Mouse (Mus musculus): ENCODE data around the gene Dagla. TPM values are rescaled to one million over a fixed set of nuclear protein-coding genes. Genes with fewer than 3 reads are reported as not detected.

Gene Dagla
- total RNA-seq, 2 experiments from 2014 or later, result 3.8 to 4.1 TPM

DNA sequence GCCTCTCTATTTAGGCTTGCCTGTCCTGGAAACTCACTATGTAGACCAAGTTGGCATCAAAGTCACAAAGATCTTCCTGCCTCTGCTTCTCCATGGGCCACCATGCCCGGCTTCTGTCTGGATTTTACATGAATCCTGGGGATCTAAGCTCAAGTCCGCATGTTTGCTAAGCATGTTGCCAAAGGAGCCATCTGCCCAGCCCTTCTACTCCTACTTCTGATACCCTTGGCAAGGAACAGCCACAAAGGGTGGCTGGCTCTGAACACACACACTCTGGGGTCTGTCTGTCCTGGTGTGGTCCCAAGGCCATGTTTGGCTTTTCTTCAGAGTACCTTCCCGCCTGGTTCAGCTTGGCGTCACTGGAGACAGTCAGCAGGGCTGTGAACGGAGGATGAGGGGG, 2.7 kb upstream of the Dagla start:
- DNase-seq, result no peak

DNA sequence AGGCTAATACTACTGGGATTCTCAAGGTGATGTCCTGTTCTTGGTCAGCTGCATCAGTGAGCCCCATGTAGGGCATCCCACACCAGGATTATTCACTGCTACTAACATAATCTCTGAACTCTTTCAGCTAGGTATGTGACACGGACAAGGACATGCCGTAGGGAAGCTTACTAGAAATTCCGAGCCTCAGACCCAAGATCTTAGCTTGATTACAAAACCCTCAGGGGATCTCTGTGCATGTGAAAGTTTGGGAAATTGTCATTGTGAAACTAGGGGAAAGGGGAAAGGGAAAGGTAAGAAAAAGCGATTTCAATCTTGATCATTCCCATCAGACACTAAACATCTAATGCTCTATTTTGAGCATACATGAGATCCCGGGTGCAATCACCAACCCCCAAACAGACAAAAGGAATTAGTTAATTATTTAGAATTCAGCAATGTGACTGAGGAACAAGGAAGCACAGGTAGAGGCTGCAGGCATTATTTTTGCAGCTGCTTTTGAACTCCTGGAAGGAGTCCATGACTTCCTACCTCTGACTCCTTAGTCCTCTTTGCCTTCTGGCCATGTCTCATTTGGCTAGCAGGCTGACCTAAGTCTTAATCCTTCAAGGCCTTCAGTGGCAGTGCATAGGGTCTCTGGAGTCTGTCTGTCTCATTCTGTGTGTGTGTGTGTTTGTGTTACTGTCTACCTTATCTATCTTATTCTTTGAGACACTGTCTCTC, 2.0 kb upstream of the Dagla start:
- no peak for DNase-seq

DNA sequence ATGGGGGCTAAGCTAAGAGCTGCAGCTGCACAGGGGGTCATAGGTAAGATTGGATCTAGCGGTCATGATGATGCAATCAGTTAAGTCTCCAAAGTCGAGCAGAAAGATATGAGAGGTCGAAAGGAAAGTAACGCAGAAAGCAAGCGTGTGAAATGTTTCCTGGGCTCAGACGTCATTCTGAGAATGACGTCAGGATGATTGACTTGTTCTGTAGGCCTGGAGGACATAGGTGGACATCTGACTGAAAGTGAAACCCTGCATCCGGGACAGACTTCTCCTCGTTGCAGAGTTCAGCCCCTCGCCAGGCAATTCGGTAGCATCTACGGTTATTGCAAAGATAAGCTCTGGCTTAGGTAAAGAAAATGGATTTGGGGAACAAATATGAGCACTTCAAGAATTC, 963 bp upstream of the Dagla start:
- DNase-seq, result no peak

DNA sequence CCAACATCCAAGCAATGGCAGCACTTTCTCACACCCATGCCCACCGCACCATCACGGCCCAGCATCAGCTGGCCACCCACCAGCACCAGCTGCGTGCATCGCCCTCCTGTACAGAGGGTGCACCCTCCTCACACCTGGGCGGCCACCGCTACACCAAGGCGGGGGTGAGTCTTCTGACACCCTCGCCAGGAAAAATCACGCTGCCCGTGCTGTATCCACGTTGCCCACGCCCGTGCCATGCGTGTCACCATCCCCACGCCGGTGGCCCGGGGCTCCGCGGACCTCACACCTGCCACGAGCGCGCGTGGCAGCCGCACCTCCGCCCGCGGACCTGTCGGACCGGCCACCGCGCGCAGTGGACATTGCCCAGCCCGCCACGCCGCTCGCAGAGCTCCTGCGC, 282 bp downstream of the Dagla start:
- no peak for DNase-seq

DNA sequence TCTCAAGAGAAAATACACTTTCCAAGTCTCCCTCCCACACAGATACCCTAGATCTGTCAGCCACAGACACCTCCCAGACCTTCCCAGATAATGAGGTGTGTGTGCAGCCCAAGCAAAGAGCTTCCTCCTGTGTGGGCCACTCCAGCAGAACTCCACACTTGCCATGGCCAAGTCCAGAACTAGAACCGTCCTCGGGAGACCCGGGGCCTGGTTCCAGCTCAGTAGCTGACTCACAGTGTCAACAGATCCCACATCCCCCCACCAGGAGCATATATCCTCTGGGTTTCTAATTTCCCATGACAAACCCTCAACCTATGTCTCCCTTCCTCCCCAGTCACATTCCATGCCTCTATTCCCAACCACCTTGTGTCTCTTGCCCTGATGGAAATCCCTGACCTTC, 1.8 kb downstream of the Dagla start:
- no peak for DNase-seq

DNA sequence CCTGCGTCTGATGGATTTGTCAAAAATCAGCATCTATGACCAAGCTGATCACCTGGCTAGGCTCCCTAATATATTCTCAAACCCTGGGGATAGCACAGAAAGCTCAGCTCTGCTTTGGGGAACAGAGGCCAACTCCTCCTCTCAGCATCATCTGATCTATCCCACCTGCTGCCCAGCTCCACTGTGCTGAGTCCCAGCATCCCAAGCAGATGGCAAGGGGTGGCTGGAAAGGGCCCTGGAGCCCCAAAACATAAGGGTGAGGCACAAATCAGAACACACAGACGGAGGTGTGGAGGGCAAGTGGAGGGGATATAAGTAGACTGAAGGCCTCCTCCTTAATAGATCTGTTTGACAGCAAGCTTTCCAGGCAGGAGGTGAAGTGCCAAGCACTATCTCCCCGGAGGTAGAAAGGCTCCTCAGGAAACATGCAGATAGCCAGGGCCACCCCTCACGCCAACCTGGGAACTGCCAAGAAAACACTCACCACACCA, 2.8 kb downstream of the Dagla start:
- DNase-seq, result no peak

DNA sequence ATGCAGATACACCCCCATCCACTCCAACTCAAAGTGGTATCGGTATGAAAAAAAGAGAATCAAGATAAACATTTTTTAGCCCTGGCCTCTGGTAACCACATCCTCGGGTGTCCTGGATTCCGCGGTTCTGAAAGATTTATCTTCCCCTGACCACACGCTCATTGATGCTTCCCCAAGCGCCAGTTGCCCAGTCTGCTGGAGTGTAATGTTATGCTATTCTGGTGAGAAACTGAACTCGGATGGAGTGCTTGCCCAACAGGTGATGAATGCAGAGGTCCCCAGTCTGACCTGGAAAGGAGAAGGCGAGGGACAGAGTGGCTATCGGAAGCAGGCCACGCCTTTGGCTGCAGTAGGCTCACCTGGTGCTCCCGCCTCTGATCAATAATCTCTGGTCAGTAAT, 3.4 kb downstream of the Dagla start:
- no peak for DNase-seq

DNA sequence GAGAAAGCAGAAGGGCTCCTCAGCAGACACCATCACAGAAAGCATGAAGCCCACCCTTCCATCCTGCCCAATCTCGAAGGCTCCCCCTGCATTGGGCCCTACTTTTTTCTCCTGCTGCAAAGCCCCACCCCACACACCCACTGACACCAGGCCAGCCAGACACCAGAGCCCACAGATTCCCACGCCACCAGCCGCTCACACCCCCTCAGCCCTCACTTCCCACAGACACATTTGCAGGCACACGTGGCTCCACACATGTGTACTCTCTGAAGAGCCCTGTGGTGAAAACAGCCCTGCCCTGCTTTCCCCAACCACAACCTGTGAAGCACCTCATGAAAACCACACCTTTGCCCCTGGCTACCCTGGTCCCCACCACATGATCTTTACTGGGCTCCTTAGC, 3.9 kb downstream of the Dagla start:
- no peak for DNase-seq

DNA sequence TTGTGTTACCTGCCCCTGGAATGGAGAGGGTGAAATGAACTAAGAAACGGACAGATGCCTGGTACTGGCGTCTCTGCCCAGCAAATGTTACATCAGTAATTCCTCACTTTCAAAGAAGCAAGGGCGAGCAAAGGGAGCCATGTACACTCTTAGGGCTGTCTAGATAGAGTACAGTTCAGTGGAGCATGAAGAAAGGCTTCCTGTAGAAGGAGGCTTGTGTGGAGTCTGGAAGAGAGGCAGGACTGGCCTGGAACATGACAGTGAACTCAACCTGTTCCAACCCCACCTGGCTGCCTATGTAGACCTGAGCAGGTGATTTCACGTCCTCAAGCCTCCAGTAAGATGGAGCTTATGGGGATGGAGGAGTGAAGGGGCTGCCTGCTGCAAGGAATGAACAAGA, 6.4 kb downstream of the Dagla start:
- no peak for DNase-seq

DNA sequence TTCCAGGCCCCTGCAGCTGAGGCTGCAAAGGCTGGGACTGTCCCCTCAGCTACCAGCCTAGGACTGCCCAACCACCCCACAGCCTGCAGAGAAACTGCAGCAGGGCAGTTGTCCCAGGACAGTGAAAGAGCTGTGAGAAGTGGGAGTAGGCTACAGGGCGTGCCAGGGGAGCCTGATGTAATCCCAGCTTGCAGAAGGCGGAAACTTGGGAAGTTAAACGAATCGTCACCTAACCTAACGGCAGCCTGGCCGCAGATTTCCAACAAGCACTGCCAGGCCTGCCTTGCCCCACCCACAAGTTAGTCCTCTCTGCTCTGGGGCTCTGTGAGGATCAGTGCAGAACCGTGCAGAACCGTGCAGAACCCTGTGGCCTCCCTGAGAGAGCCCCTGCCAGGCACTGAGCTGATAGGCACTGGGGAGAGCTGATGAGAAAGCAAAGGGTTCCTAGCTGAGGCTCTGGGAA, 7.6 kb downstream of the Dagla start:
- peak; percentile 75 for DNase-seq

DNA sequence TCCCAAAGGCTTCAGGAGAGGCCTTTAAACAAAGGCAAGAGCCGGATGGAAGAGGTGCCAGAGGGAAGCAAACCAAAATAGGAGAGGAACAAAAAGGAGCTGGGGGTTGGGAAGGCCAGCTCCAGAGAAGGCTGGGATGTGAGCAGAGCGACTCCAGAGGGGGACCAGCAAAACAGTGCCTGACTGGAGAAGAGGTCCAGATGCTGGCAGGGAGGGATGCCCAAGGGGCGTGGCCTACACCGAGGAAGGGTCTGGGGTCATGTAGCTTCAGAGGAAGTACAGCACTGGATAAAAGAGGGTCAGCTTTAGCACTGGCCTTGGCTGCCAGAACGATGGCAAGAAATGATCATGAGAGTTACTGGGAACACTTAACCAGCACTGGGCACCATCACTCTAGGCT, 8.4 kb downstream of the Dagla start:
- DNase-seq, result peak; percentile 51

DNA sequence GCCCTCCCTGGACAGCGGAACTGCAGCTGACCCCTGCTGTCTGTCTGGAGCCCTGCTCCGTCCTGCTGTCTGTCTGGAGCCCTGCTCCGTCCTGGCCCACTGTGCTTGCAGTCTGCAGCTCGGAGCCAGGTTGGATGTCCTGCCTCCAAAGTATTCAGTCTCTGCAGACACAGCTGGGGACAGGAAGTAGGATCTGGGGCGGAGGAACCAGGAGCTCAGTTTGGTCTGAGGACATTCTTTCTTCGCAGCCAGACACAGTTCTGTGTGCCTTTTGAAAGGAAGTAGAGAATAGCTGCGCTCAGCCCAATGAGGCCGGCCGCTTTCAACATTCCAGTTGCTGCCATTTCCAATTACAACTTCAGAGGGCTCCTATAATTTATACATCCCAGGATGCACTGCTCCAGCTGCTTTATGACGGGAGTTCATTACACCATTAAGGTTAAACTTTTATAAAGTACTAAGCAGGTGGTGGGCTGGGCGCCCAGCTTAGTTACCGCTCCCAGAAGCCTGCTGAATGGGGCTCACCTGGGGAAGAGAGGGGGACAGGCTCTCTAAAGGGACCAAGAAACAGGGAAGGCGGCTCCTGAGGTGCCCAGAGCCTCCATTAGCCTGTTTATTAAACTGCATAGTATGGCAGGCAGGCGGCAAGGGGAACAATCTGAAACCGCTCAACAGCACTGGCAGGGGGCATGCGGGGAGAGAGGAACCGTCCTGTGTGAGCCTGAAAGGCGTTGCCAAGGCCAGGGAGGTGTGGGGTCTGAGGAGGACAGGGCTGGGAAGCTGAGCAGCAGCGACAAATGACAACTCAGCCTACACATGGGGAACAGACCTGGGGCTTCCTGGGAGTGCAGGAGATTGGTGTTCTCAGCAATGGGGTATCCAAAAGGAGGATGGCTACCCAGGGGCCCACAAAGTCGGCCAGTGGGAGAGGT, 9.8 kb downstream of the Dagla start:
- DNase-seq, result peak; percentile 52

DNA sequence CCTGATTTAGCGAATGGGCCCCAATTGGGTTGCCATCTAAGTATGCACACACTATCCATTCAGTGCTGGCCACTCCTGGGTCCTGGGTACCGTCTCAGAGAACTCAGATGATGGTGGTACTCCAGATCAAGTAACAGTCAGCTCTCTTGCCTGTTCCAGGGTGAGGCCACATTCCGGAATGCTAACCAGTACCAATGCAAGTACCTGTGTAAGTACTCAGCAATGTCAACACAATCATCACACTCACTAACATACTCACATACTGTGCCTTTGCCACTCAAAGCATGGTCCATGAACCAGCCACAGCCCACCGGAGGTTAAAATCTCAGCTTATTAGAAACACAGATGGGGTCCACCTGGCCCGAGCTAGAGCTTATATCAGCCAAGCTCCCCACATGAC, 10.7 kb downstream of the Dagla start:
- no peak for DNase-seq

DNA sequence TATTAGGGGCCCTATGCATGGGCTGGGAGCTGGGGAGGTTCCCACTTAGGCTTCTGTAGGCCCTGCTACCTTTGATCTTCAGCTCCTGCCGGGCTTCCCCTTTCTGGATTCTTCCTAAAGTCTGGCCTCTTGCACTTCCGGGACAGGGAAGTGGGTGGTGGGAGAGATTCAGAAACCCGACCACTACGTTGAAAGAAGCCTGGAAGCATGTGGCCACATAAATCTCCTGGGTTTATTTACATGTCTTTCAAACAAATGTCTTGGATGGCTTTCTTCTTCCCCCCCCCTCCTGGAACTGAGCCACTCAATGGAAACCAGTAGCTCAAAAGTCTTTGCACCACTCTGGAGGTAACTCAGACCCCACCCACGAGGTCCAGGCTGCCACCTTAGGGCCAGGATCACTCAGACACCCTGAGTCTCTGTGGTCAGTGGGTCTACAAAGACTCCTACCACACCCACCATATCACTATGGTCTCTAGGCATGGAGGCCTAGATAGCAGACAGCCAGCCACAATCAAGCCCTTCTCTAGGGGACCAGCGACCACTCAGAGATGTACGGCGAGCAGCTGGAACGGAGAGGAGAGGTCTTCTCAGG, 12.7 kb downstream of the Dagla start:
- DNase-seq, result no peak

DNA sequence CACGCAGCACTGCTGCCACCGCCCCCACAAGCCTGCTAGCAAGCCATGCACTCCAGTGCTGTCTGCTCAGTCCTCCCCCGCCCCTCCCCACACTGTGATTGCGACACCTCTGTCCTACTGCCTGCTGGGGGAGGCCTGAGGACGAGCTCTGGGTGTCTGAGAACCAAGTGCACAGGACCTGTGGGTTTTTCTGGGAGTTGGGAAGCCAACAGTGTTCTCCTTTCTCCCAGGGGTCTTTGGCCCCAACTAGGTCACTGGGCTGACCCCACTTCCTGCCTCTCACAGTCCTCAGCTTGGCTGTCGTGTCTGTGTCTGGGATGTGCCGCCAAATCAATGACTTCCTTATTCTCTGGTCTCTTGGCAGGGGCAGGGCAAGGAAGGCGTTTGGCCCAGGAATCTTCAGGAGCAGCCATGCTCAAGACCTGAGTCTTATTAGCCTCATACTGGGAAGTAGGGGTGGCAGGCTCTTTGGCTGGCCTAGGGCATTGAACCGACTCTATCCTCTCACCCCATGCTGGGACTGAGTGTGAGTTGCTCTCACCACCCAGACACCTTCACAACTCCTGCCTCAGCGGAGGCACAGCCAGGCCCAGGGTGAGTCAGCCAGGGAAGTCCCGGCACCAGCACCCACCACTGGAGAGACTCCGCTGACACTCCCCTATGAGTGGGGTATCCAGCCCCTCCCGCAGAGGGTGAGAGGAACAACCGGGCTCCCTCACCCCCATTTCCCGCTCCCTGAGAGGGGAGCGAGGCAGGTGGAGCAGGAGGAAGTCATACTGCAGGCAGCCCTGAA, 14.3 kb downstream of the Dagla start:
- DNase-seq, result peak; percentile 43

DNA sequence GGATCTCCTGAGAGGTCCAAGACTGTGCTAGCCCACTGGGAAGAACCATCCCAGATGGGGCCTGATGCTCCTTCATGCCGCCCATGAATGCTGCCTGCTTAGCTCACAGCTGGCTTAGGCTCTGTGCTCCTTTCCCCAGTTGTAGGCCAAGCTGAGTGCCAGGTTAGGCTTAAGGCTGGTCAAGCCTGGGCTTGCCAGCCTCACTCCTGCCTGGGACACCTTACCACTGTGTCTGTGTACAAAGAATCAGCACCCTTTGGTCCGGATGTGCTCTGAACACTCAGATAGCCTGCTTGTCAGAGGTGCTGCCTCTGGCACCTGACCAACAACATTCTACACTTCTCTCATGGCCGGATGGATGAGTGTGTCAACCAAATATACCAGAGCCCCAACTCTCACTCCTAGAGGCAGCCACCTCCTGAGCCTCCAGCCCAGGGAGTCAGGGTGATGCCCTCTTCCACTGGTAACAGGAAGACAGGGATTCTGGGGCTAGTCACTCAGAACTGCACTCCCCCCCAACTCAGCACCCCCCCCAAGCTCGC, 15.0 kb downstream of the Dagla start:
- no peak for DNase-seq

DNA sequence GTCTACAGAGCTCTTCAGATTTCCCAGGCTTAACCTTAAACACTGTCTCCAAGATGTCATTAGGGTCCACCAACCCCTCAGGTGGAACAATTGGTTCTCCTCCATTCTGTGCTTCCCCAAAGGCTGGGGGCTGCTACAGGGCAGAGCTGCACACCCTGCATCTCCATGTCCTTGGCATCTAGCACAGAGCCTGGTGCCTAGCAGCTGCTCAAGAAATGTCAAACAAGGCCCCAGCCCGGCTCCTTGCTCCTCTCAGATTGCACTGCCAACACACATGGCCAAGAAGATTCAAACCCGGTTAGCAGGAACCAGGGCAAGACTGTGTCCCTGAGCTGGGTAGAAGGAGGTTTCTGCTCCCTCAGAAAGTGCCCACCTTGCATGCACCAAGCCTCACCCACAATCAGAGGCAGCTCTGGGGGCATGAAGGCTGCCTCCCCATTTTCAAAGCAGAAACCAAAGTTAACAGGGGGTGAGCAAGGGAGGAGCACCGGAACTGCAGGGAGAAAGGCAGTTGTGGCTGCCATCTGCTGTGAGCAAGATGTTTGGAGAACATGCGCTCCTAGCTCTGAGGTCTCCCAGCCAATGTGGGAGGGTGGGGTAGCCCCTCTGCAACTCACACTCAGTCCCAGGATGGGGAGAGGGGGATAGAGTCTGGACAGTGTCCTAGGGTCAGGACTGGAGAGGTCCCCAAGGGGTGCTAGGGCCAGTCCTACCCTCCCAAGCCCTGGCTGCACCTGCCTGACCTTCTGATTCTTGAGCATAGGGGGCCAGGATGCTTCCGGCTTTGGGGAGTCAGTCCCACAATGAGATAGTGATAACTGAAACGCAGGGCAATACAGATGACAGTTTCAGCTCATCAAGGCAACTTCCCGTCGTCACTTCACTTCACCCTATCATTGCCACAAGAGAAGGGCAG, 16.3 kb downstream of the Dagla start:
- DNase-seq, result no peak

DNA sequence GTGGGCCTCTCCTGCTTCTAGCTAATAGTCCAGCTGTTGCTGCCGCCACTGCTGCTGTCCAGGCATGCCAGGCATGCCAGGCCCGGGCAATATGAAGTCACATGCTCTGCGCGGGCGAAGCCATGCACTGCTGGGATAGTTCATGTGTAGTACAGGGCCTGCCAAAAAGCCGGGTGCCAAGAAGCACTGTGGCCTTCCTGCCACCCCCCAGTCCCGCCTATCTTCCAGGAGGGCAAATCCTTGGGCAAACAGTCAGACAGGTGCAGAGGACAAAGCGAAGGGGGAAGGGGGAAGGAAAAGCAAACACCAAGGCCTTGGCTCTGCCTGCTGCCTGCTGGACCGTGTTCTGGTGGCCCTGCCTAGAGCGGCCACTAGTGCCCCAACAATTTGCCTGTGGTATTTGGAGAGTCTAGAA, 18.2 kb downstream of the Dagla start:
- no peak for DNase-seq

DNA sequence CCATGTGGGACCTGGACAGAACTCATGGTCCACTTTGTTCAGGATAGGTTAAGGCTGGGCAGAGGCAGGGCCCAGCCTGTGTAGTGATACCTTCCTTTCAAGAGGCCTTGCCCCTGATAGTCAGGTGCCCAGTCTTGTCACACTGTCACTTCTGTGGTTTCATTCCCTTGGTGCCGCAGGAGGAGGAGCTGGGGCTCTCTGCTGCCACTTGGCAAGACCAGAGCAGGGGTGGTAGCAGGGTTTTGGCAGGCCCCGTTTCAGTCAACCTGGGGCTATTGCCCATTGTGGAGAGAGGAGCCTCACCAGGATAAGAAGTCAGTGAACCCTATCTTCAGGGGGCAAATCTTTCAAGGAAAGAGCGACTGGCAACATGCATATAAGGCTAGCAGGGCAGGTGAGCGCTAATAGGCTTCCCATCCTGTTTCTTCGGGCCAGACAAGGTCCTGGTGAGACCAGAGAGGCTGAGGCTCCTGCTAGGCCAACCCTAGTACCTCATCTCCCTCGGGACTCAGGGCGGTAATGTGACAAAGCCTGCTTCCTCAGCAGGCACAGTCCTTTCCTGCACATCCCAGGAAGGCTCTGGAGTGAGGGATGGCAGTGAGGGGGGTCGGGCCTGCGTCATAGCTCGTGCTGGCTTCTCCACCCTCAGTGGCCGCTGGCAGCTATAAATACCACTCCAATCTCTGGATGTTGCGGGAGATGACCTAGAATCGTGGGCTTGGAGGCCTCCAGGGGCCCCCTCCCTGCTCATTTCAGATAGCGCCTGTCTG, 23.7 kb downstream of the Dagla start:
- DNase-seq, result peak; percentile 63

DNA sequence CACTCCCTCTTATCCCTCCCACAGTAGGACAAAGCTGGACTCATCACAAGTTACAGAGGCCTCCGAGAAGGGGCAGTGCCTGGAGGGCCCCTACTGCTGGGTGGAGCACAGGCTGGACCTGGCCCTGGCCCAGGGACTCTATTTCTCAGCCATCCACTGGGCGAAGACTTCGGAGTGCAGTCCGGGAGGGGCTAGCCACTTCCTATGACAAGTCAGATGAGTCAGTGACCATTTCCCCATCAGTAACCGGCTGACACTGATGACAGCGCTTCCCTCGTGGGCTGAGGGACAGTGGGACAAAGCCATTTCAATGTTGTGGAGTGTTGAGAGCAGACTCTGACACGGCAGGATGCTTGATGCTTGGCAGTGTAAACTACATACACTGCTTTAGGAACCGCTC, 25.0 kb downstream of the Dagla start:
- DNase-seq, result peak; percentile 42
